Mouse (Mus musculus) gonadal fat pad, adult 2 months (tissue): ENCODE results near the gene Fpr-rs6. TPM values are rescaled to one million over a fixed set of nuclear protein-coding genes. Genes with fewer than 3 reads are reported as not detected.

Source experiments
- DNase-seq: peaks from one replicate; pipeline ENCODE4 v3.0.0-alpha.2; 2012; ENCODE audit warnings: low read depth
- polyA plus RNA-seq: library from polyadenylated mRNA; depleted of rRNA; stranded (reverse); fragments of >200 nt; gene quantifications from 2 replicates; pipeline ENCODE4 v1.2.3, GENCODE M21; 2012; rRNA removed

Gene Fpr-rs6
- polyA plus RNA-seq, result not detected in 2 replicates

- DNase-seq, result no peak
Observed at GRCm38 (mm10) chr17:20182997-20183396, at the start of gene Fpr-rs6. Gene Fpr-rs6 (minus strand): TSS chr17:20183097.

Other genes starting within 250 kb of the Fpr-rs6 start
- not detected in 2 replicates for gene Vmn2r104, start 134.8 kb downstream of the Fpr-rs6 start, polyA plus RNA-seq
- not detected in 2 replicates for gene Fpr-rs7, start 68.9 kb downstream of the Fpr-rs6 start, polyA plus RNA-seq
- gene Vmn2r105, start 52.0 kb upstream of the Fpr-rs6 start, polyA plus RNA-seq, result not detected in 2 replicates
- gene Vmn2r106, start 102.5 kb upstream of the Fpr-rs6 start, polyA plus RNA-seq, result not detected in 2 replicates
- not detected in 2 replicates for gene Vmn2r107, start 162.1 kb upstream of the Fpr-rs6 start, polyA plus RNA-seq
- gene Vmn1r224, start 231.0 kb upstream of the Fpr-rs6 start, polyA plus RNA-seq, result not detected in 2 replicates